In the genomic region with DNA sequence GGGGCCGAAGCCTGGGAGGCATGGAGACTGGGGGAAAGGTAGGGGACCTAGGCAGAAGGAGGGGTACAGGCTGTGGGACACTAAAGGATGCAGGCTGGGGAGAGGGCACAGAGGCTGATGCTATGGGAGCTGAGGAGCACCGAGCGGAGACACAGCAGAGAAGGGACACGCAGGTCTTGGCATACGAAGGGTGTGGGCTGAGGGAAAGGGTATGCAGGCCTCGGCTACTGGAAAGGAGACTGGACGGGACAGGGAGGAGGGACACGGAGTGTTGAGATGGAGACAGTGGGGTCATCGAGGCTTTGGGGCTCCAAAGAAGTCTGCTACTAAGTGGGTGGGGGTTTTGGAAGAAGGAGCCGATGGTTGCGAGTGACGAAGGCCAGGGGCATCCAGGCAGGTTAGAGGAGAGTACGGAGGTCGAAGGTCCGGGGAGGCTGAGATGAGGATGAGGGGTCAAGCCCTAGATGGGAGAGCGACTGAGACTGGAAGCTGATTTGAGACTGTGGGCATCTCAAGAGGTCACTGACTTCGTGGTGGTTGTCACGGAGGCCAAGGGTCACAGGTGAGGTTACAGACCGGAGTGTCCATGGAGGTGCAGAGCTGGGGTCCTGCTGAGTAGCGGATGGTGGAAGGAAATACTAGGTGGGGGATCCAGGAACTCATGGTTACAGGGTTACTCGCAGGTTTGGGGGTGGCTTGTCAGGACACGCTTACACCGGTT, we compare ENCODE assay signal across 9 mouse cellular contexts. TPM values are rescaled to one million over a fixed set of nuclear protein-coding genes. Genes with fewer than 3 reads are reported as not detected.
DNase-seq lines count a peak whose midpoint lies in the region; ATAC-seq lines count a peak whose summit lies in the region.
"Had no signal": no experiment of that assay in that cellular context is flagged by ENCODE, and none has a peak within 500 bp of the region (broad histone marks: within the 10 kb centered on the region; RNA-seq: fewer than 3 reads in every experiment).

No protein-coding gene starts in this region.

- H3K4me1 ChIP-seq in lung, embryonic 15.5 days, result peaks cover 37% of the 10 kb centered on the region
- peaks cover 49% of the 10 kb centered on the region for H3K4me1 ChIP-seq in limb, embryonic 10.5 days
- peaks cover 16% of the 10 kb centered on the region for H3K4me1 ChIP-seq in stomach, embryonic 14.5 days (ENCODE audit: control insufficient read depth, insufficient read depth, low read length)

- ATAC-seq in lung, embryonic 15.5 days (ENCODE audit: borderline replicate concordance, extremely low read depth, low FRiP score, low TSS enrichment), result no peak
- ATAC-seq in stomach, embryonic 14.5 days (ENCODE audit: insufficient number of reproducible peaks, insufficient read depth, low FRiP score, low read depth), result no peak

- H3K4me3 ChIP-seq in lung, embryonic 15.5 days, result peak overlapping the region; percentile 51
- peak overlapping the region; percentile 72 for H3K4me3 ChIP-seq in limb, embryonic 10.5 days
- H3K4me3 ChIP-seq in stomach, embryonic 14.5 days (ENCODE audit: low read depth, low read length), result peak overlapping the region; percentile 50

- peaks cover 37% of the 10 kb centered on the region for H3K27me3 ChIP-seq in lung, embryonic 15.5 days
- H3K27me3 ChIP-seq in limb, embryonic 10.5 days (ENCODE audit: low read depth, poor library complexity, severe bottlenecking), result peaks cover 76% of the 10 kb centered on the region
- peaks cover 9% of the 10 kb centered on the region; the same call in 1 of the 2 replicates for H3K27me3 ChIP-seq in stomach, embryonic 14.5 days (ENCODE audit: control insufficient read depth, insufficient read depth, low read length)

- 12% methylated on average over 23 of the region's 23 CpGs for WGBS in lung, embryonic 15.5 days
- 7% methylated on average over 23 of the region's 23 CpGs for WGBS in limb, embryonic 10.5 days
- WGBS in stomach, embryonic 14.5 days, result 18% methylated on average over 23 of the region's 23 CpGs

- no peaks in the 10 kb centered on the region for H3K9me3 ChIP-seq in lung, embryonic 15.5 days
- no peaks in the 10 kb centered on the region for H3K9me3 ChIP-seq in limb, embryonic 10.5 days (replicated peaks)
- no peaks in the 10 kb centered on the region for H3K9me3 ChIP-seq in stomach, embryonic 14.5 days (ENCODE audit: control insufficient read depth, low read depth, low read length)

- DNase-seq in cerebellum, adult 18-20 months, result peak; percentile 53 to 64
- DNase-seq in cerebellum, adult 9-10 months, result no peak
- DNase-seq in lung, postnatal 25 days (ENCODE audit: low spot score), result no peak
- peak; percentile 56 for DNase-seq in limb, embryonic 10.5 days (ENCODE audit: low spot score)
- DNase-seq in spleen, adult 12 weeks (ENCODE audit: low spot score), result no peak
- DNase-seq in spleen, postnatal 14 days (ENCODE audit: low spot score in 2 of 2), result no peak
- DNase-seq: adrenal gland, postnatal 14 days had no signal

- no peak overlapping the region for H3K9ac ChIP-seq in lung, embryonic 15.5 days
- no peak overlapping the region for H3K9ac ChIP-seq in stomach, embryonic 14.5 days (replicated peaks; ENCODE audit: low read depth, low read length)

- no peaks in the 10 kb centered on the region for H3K36me3 ChIP-seq in lung, embryonic 15.5 days
- H3K36me3 ChIP-seq in limb, embryonic 10.5 days, result no peaks in the 10 kb centered on the region
- no peaks in the 10 kb centered on the region for H3K36me3 ChIP-seq in stomach, embryonic 14.5 days (ENCODE audit: control insufficient read depth, insufficient read depth, low read length)

- peak overlapping the region; percentile 91 for H3K4me2 ChIP-seq in lung, embryonic 15.5 days
- peak overlapping the region; percentile 96 for H3K4me2 ChIP-seq in stomach, embryonic 14.5 days (replicated peaks; ENCODE audit: low read depth, low read length)

- H3K27ac ChIP-seq in lung, embryonic 15.5 days, result no peak overlapping the region
- H3K27ac ChIP-seq in limb, embryonic 10.5 days, result peak overlapping the region; percentile 80
- no peak overlapping the region for H3K27ac ChIP-seq in stomach, embryonic 14.5 days (ENCODE audit: low read length)

RNA-seq across cellular contexts. Expression of a gene that starts 0.7 kb away (rescaled TPM):
- polyA plus RNA-seq in lung, embryonic 15.5 days (2015; fragmentation: Nextera tagmentation; extraction: Ambion mirVana), result 2.1 and 3.3 TPM in 2 replicates
- polyA plus RNA-seq in limb, embryonic 10.5 days (2016; fragmentation: Nextera tagmentation; extraction: Ambion mirVana), result 0.78 and 1.7 TPM in 2 replicates
- polyA plus RNA-seq in stomach, embryonic 14.5 days (2014; fragmentation: Nextera tagmentation; extraction: Ambion mirVana), result 3.5 and 4.1 TPM in 2 replicates

RNA-seq across cellular contexts. Expression of a gene that starts 38.9 kb away (rescaled TPM):
- 22.0 and 28.8 TPM in 2 replicates for polyA plus RNA-seq in lung, embryonic 15.5 days (2015; fragmentation: Nextera tagmentation; extraction: Ambion mirVana)
- 46.7 and 55.2 TPM in 2 replicates for polyA plus RNA-seq in limb, embryonic 10.5 days (2016; fragmentation: Nextera tagmentation; extraction: Ambion mirVana)
- polyA plus RNA-seq in stomach, embryonic 14.5 days (2014; fragmentation: Nextera tagmentation; extraction: Ambion mirVana), result 18.7 and 20.1 TPM in 2 replicates

RNA-seq across cellular contexts. Expression of a gene that starts 50.8 kb away (rescaled TPM):
- 12.2 and 14.2 TPM in 2 replicates for polyA plus RNA-seq in lung, embryonic 15.5 days (2015; fragmentation: Nextera tagmentation; extraction: Ambion mirVana)
- 21.4 and 23.0 TPM in 2 replicates for polyA plus RNA-seq in limb, embryonic 10.5 days (2016; fragmentation: Nextera tagmentation; extraction: Ambion mirVana)
- 17.2 and 19.0 TPM in 2 replicates for polyA plus RNA-seq in stomach, embryonic 14.5 days (2014; fragmentation: Nextera tagmentation; extraction: Ambion mirVana)

RNA-seq across cellular contexts. Expression of a gene that starts 51.0 kb away (rescaled TPM):
- 68.0 and 75.9 TPM in 2 replicates for polyA plus RNA-seq in lung, embryonic 15.5 days (2015; fragmentation: Nextera tagmentation; extraction: Ambion mirVana)
- 78.5 and 83.8 TPM in 2 replicates for polyA plus RNA-seq in limb, embryonic 10.5 days (2016; fragmentation: Nextera tagmentation; extraction: Ambion mirVana)
- polyA plus RNA-seq in stomach, embryonic 14.5 days (2014; fragmentation: Nextera tagmentation; extraction: Ambion mirVana), result 70.1 and 82.6 TPM in 2 replicates

Comparison
In these comparisons a context has a peak if more than half of its experiments do, and no peak if none do; other contexts are left out.
1. DNase-seq: peak in cerebellum, adult 18-20 months (2 of 2) and limb, embryonic 10.5 days (single experiment); none in cerebellum, adult 9-10 months (single experiment), lung, postnatal 25 days (single experiment), spleen, adult 12 weeks (single experiment) and spleen, postnatal 14 days (0 of 2).
2. Peak in every context shown above with its lines, with median percentiles within 50 percentile points of each other: H3K4me3 ChIP-seq.